Mouse (Mus musculus): ENCODE measurements around the gene Tsr3. TPM values are rescaled to one million over a fixed set of nuclear protein-coding genes. Genes with fewer than 3 reads are reported as not detected.

The Tsr3 gene
- polyA plus RNA-seq (2015; fragmentation: Nextera tagmentation; extraction: Ambion mirVana), result 25.2 and 27.2 TPM in 2 replicates

GRCm38 (mm10) chr17:25239695-25240636 lies at the start of gene Tsr3, which contains the start of gene Gnptg:
Tsr3 (plus strand) TSS chr17:25240170.
Gnptg (minus strand) TSS chr17:25240124.

GRCm38 (mm10) chr17:25256140-25256754 lies 16.3 kb downstream of the Tsr3 start, which contains the start of gene Baiap3:
Baiap3 (minus strand) TSS chr17:25256364.

GRCm38 (mm10) chr17:25274571-25275346 lies 34.8 kb downstream of the Tsr3 start, which contains the start of gene Ube2i:
Ube2i (minus strand) TSS chr17:25274622.

Other genes starting within 250 kb of the Tsr3 start
- 5.2 and 5.9 TPM in 2 replicates for gene Cramp1l, start 224.4 kb upstream of the Tsr3 start, polyA plus RNA-seq (2015; fragmentation: Nextera tagmentation; extraction: Ambion mirVana)
- gene Ift140, start 224.1 kb upstream of the Tsr3 start, polyA plus RNA-seq (2015; fragmentation: Nextera tagmentation; extraction: Ambion mirVana), result 80.5 and 98.2 TPM in 2 replicates
- 24.2 and 26.6 TPM in 2 replicates for gene Tmem204, start 156.6 kb upstream of the Tsr3 start, polyA plus RNA-seq (2015; fragmentation: Nextera tagmentation; extraction: Ambion mirVana)
- gene Telo2, start 124.2 kb upstream of the Tsr3 start, polyA plus RNA-seq (2015; fragmentation: Nextera tagmentation; extraction: Ambion mirVana), result 18.4 and 24.4 TPM in 2 replicates
- not detected in 2 replicates for gene Ptx4, start 119.4 kb upstream of the Tsr3 start, polyA plus RNA-seq (2015; fragmentation: Nextera tagmentation; extraction: Ambion mirVana)
- gene Clcn7, start 106.8 kb upstream of the Tsr3 start, polyA plus RNA-seq (2015; fragmentation: Nextera tagmentation; extraction: Ambion mirVana), result 10.8 and 11.8 TPM in 2 replicates
- gene Ccdc154, start 77.7 kb upstream of the Tsr3 start, polyA plus RNA-seq (2015; fragmentation: Nextera tagmentation; extraction: Ambion mirVana), result 0.05 TPM in 1 of 2 replicates, not detected in the other
- not detected in 2 replicates for gene Gm38655, start 64.7 kb upstream of the Tsr3 start, polyA plus RNA-seq (2015; fragmentation: Nextera tagmentation; extraction: Ambion mirVana)
- gene BC003965, start 55.6 kb upstream of the Tsr3 start, polyA plus RNA-seq (2015; fragmentation: Nextera tagmentation; extraction: Ambion mirVana), result 21.3 and 22.5 TPM in 2 replicates
- gene Unkl, start 51.8 kb upstream of the Tsr3 start, polyA plus RNA-seq (2015; fragmentation: Nextera tagmentation; extraction: Ambion mirVana), result 5.4 and 5.9 TPM in 2 replicates
- 26.0 and 28.1 TPM in 2 replicates for gene Gnptg, start within 50 bp of the Tsr3 start, polyA plus RNA-seq (2015; fragmentation: Nextera tagmentation; extraction: Ambion mirVana)
- gene Baiap3, start 16.2 kb downstream of the Tsr3 start, polyA plus RNA-seq (2015; fragmentation: Nextera tagmentation; extraction: Ambion mirVana), result 1.3 and 2.4 TPM in 2 replicates
- gene Ube2i, start 34.5 kb downstream of the Tsr3 start, polyA plus RNA-seq (2015; fragmentation: Nextera tagmentation; extraction: Ambion mirVana), result 345 and 350 TPM in 2 replicates
- 19.5 and 34.4 TPM in 2 replicates for gene Prss34, start 58.2 kb downstream of the Tsr3 start, polyA plus RNA-seq (2015; fragmentation: Nextera tagmentation; extraction: Ambion mirVana)
- 0.32 TPM in 1 of 2 replicates, not detected in the other for gene Prss28, start 68.5 kb downstream of the Tsr3 start, polyA plus RNA-seq (2015; fragmentation: Nextera tagmentation; extraction: Ambion mirVana)
- gene Prss29, start 78.5 kb downstream of the Tsr3 start, polyA plus RNA-seq (2015; fragmentation: Nextera tagmentation; extraction: Ambion mirVana), result not detected in 2 replicates
- gene Tpsab1, start 105.4 kb downstream of the Tsr3 start, polyA plus RNA-seq (2015; fragmentation: Nextera tagmentation; extraction: Ambion mirVana), result 11.6 and 23.7 TPM in 2 replicates
- gene Tpsb2, start 126.1 kb downstream of the Tsr3 start, polyA plus RNA-seq (2015; fragmentation: Nextera tagmentation; extraction: Ambion mirVana), result 360 and 832 TPM in 2 replicates
- 1.3 and 3.0 TPM in 2 replicates for gene Tpsg1, start 129.1 kb downstream of the Tsr3 start, polyA plus RNA-seq (2015; fragmentation: Nextera tagmentation; extraction: Ambion mirVana)
- gene Cacna1h, start 193.6 kb downstream of the Tsr3 start, polyA plus RNA-seq (2015; fragmentation: Nextera tagmentation; extraction: Ambion mirVana), result 1.4 and 1.8 TPM in 2 replicates
- not detected in 2 replicates for gene Tekt4, start 214.4 kb downstream of the Tsr3 start, polyA plus RNA-seq (2015; fragmentation: Nextera tagmentation; extraction: Ambion mirVana)

Data from spleen, postnatal 0 days (tissue).